Mouse (Mus musculus) Muller cell, postnatal 12 days (primary cell): ENCODE results near the gene Sema6d.

Source experiments
- DNase-seq: peaks from one replicate; pipeline ENCODE4 v3.0.0-alpha.2; 2015; ENCODE audit errors: inconsistent ontology term

Sema6d gene

DNA sequence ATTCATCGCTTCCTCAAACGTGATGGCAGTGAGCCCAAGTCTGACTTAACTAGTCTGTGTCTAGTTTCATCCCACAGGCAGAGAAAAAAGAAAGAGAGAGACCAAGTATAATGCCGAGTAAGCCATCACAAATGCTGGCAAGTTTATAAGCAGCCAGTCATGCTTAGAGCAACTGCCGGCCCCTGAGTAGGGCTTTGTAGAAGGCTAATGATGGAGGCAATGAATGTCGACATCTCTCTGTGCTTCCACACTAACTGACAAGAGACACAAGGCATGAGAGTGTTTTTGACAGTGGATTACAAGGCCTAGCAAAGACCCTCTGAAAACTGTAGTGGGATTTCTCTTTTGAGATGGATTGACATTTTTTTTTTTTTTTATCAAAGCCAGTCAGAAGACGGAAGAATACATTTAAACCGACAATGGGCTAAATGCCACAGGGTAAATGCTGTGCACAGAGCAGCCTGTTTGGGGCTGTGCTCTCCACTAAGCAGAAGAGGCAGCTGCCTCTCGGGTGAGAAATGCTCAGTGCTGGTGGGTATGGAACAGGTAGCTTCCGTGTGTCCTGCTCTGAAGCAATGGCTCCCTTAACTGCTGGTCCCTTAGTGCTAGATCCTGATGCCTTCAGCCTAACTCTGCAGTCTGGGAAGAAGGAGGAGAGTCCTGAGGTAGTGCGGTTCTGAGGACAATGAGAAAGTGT, 380.7 kb downstream of the Sema6d start:
- peak; percentile 39 for DNase-seq

DNA sequence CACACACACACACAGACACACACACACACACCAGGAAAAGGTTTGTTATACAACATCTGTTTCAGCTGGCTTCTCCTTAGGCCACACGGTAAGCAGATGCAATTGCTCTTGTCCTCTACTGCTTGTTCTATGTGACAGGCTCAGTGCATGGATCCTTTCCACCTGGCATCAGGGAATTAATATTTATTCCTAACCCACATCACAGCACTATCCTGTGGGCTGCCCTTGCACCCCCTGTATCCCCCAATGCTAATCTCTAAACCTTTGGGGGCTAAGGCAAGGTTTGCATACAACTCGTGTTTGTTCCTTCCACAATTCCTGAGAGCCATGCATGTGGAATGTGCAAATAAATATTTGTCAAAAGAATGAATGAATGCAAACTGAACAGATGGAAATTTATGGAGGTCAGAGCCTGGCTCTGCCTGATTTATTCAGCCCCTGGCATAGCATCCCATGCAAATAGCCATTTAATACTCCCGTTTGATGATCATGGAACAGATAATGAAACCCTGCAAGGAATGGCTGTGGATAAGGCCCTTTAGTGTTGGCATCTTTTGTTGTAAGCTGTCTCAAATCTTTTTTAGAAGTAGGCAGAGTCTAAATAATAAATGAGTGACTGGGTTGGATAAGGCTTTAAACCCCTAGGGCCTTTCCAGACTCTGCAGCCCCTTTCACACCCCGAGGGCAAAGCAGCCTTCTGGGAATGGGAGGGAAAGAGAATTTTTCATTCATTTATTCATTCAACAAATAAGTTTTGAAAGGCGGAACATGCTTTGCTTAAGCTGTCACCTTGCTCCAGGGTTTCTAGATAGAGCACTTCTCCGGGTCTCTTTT, 383.1 kb downstream of the Sema6d start:
- no peak for DNase-seq

- no peak for DNase-seq
Observed at GRCm38 (mm10) chr2:124477904-124478303, 388.1 kb downstream of the Sema6d start.

DNA sequence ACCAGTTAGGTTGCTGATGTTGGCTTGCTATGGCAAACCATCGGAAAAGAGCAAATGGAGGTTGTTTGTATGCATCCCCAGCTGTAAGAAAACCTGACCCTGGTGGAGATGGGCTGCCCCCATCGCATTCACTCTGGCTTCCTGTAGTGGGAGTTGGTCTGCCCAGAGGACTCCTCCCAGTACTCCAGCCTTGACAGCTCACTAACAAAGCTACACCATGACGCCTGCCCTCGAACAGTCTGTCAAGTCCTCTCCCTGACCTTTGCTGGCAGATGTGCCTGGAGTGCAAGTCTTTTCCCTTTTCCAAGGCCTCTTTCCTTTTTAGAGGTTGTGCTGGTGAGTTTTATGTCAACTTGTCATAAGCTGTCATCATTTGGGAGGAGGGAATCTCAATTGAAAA, 388.8 kb downstream of the Sema6d start:
- no peak for DNase-seq

- DNase-seq, result no peak
Observed at GRCm38 (mm10) chr2:124485761-124486160, 396.0 kb downstream of the Sema6d start.

GRCm38 (mm10) chr2:124490010-124490801, 400.4 kb downstream of the Sema6d start:
- no peak for DNase-seq

- no peak for DNase-seq
Observed at GRCm38 (mm10) chr2:124495751-124496150, 406.0 kb downstream of the Sema6d start.

DNA sequence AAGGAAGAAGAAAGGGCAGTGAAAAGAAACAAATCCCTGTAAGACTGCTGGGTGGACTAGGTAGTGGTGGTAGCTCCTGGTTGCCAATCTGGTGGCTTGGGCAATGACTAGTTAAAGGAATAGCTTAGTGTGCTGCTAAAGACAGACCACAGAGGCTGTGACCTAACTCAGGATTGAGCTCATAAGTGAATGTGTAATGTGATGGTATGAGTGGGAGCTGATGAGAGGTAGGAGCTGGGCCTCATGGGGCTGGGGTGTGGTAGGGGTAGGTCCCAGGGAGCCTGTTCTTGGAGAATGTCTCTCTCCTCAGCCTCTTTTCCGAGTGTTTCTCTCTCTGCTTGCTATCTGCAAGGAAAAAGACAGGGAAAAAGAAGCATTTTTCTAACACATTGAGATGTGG, 409.9 kb downstream of the Sema6d start:
- DNase-seq, result no peak

GRCm38 (mm10) chr2:124505784-124506489, 416.2 kb downstream of the Sema6d start:
- DNase-seq, result no peak

GRCm38 (mm10) chr2:124507804-124508203, 418.0 kb downstream of the Sema6d start:
- no peak for DNase-seq

DNA sequence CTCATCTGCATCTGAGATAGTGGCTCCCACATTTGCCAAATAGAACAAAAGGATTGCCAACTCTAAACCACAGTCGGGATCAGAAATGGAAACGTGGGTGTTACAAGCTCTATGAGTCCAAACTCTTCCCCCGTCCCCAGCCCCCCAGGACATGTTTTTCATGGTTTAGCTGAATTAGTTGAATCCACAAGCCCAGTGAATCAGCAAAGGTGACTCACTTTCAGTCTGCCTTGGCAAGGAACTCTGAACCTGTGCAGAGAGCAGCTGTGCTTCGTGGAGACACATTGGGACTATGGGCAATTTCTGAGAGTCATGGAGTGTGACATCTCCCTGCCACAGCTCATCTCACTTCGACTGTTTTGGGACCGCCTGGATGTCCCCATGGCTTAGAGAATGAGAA, 419.7 kb downstream of the Sema6d start:
- peak; percentile 88 for DNase-seq

GRCm38 (mm10) chr2:124511826-124512225, 422.1 kb downstream of the Sema6d start:
- no peak for DNase-seq

- no peak for DNase-seq
Observed at GRCm38 (mm10) chr2:124522426-124522825, 432.7 kb downstream of the Sema6d start.

DNA sequence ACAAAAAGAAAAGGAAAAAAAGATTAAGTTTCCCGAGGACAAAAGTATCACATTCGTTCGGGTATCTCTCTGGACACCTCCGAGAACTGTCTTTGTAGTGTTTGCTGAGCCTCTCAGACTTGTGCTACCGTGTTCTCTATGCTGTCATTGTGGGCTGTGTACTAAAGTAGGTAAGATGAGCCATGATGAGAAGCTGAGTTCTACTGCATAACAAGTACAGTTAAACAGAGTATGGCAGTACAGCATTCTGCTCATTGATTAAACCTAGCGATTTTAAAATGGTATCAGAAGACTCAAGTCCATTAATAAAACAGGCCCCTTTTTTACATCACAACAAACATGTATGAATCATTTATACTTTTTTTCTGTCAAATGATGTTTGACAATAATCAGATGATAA, 433.9 kb downstream of the Sema6d start:
- no peak for DNase-seq

DNA sequence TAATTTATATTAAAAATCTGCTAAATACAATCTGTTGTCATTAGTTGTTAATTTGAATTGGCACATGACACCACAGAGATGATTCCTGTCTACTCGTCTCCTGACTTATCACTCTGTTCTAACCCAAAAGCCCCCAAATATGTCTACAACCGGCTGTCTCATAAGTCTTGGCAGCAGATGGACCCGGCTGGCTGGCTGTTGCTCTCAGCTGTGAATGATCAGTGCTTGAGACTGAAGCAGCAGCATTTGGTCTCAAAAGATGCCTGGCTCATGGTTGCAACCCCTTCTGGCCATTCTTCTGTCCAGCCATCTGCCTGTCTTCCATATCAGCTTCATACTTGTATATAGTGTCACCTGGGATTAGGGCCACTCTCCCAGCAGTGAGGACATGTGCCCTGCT, 434.4 kb downstream of the Sema6d start:
- DNase-seq, result no peak

GRCm38 (mm10) chr2:124527641-124528040, 437.9 kb downstream of the Sema6d start:
- DNase-seq, result no peak

- peak; percentile 44 for DNase-seq
Observed at GRCm38 (mm10) chr2:124530441-124530840, 440.7 kb downstream of the Sema6d start.

- no peak for DNase-seq
Observed at GRCm38 (mm10) chr2:124531062-124531461, 441.3 kb downstream of the Sema6d start.

- no peak for DNase-seq
Observed at GRCm38 (mm10) chr2:124532906-124533305, 443.1 kb downstream of the Sema6d start.

GRCm38 (mm10) chr2:124533602-124534001, 443.8 kb downstream of the Sema6d start:
- DNase-seq, result no peak

- no peak for DNase-seq
Observed at GRCm38 (mm10) chr2:124550315-124550714, 460.5 kb downstream of the Sema6d start.
